Mouse (Mus musculus) CH12.LX (cell line): Measurements from ENCODE around the gene Prps1l3. TPM values are rescaled to one million over a fixed set of nuclear protein-coding genes. Genes with fewer than 3 reads are reported as not detected.

Source experiments
- DNase-seq: peaks from one replicate; pipeline ENCODE4 v3.0.0-alpha.2; 2013; ENCODE audit errors: extremely low read depth
- H3K27ac ChIP-seq: 2 replicates; pipeline ENCODE4 v1.5.1; 2012; ENCODE audit warnings: low read depth, mild to moderate bottlenecking, control low read depth, moderate library complexity; ENCODE audit not compliant: insufficient read depth
- H3K27me3 ChIP-seq: replicated peaks from 2 replicates; pipeline ENCODE3; 2012; ENCODE audit warnings: inconsistent platforms
- H3K36me3 ChIP-seq, 2 experiments: replicated peaks in 1 of 2; 2 replicates each; pipeline versions ENCODE3 to v1.6.1; 2012; ENCODE audit warnings: inconsistent platforms in 1 of 2, low read length in 1 of 2, mild to moderate bottlenecking in 1 of 2, mixed read lengths in 1 of 2, moderate library complexity in 1 of 2; ENCODE audit not compliant: control insufficient read depth in 1 of 2, insufficient read depth in 1 of 2
- H3K4me1 ChIP-seq, 2 experiments: 2 replicates each; pipeline ENCODE4 v1.6.1; 2012; ENCODE audit warnings: inconsistent platforms in 1 of 2, moderate library complexity in 1 of 2; ENCODE audit not compliant: insufficient read depth in 2 of 2, control insufficient read depth in 1 of 2
- H3K4me2 ChIP-seq: 2 replicates; pipeline ENCODE4 v1.6.1; 2012; ENCODE audit warnings: low read depth, mild to moderate bottlenecking, control low read depth; ENCODE audit not compliant: poor library complexity, insufficient read depth, severe bottlenecking
- H3K4me3 ChIP-seq, 3 experiments: fragments of 150-350 bp in 1 of 3; sonication (generic) in 1 of 3; replicated peaks in 1 of 3; 2 replicates each; pipeline versions ENCODE3 to v1.5.1; 2011 to 2012; ENCODE audit warnings: low read depth in 2 of 3, low read length in 2 of 3, mild to moderate bottlenecking in 2 of 3, moderate library complexity in 2 of 3, control low read depth in 1 of 3, improper control_type of control experiment in 1 of 3, inconsistent platforms in 1 of 3, mixed read lengths in 1 of 3; ENCODE audit not compliant: poor library complexity in 1 of 3
- H3K79me2 ChIP-seq: replicated peaks from 2 replicates; pipeline ENCODE4 v1.6.1; 2012; ENCODE audit warnings: mild to moderate bottlenecking, moderate library complexity; ENCODE audit not compliant: control insufficient read depth, poor library complexity, insufficient read depth, severe bottlenecking; ENCODE audit errors: extremely low read depth
- H3K9ac ChIP-seq: 2 replicates; pipeline ENCODE4 v1.6.1; 2012; ENCODE audit warnings: low read depth, mild to moderate bottlenecking, control low read depth, moderate library complexity; ENCODE audit not compliant: insufficient read depth
- H3K9me3 ChIP-seq: replicated peaks from 2 replicates; pipeline ENCODE3; 2012; ENCODE audit warnings: low read length, inconsistent platforms, mixed read lengths
- CHD1 ChIP-seq: IDR thresholded peaks from 2 replicates; pipeline ENCODE4 v1.6.1; 2012; ENCODE audit warnings: low read depth, low read length, improper control_type of control experiment, inconsistent platforms
- CTCF ChIP-seq, 2 experiments: IDR thresholded peaks in 1 of 2; conservative IDR thresholded peaks in 1 of 2; 2 replicates each; pipeline ENCODE4 v1.5.1; 2011 to 2012; ENCODE audit warnings: low read depth in 2 of 2, low read length in 2 of 2, improper control_type of control experiment in 1 of 2, inconsistent platforms in 1 of 2, mild to moderate bottlenecking in 1 of 2, moderate library complexity in 1 of 2
- E2F4 ChIP-seq: IDR thresholded peaks from 2 replicates; pipeline ENCODE4 v1.6.1; 2011; ENCODE audit warnings: low read depth, low read length, improper control_type of control experiment; ENCODE audit not compliant: insufficient replicate concordance
- ELF1 ChIP-seq: IDR thresholded peaks from 2 replicates; pipeline ENCODE4 v1.6.1; 2014; ENCODE audit warnings: low read depth, mild to moderate bottlenecking, inconsistent platforms, low read length, improper control_type of control experiment
- EP300 ChIP-seq: IDR thresholded peaks from 2 replicates; pipeline ENCODE4 v1.6.1; 2011; ENCODE audit warnings: low read length, improper control_type of control experiment
- HCFC1 ChIP-seq: IDR thresholded peaks from 2 replicates; pipeline ENCODE4 v1.6.1; 2012; ENCODE audit warnings: low read depth, mild to moderate bottlenecking, inconsistent platforms, low read length, improper control_type of control experiment
- IRF4 ChIP-seq: IDR thresholded peaks from 2 replicates; pipeline ENCODE4 v1.6.1; 2014; ENCODE audit warnings: low read depth, mild to moderate bottlenecking, inconsistent platforms, low read length, improper control_type of control experiment
- JUN ChIP-seq: IDR thresholded peaks from 2 replicates; pipeline ENCODE4 v1.6.1; 2011; ENCODE audit warnings: low read depth, mild to moderate bottlenecking, low read length, improper control_type of control experiment, moderate library complexity; ENCODE audit not compliant: insufficient read depth
- KAT2A ChIP-seq: IDR thresholded peaks from 2 replicates; pipeline ENCODE4 v1.6.1; 2012; ENCODE audit warnings: low read length, improper control_type of control experiment, inconsistent platforms; ENCODE audit not compliant: insufficient replicate concordance
- MAFK ChIP-seq: IDR thresholded peaks from 2 replicates; pipeline ENCODE4 v1.6.1; 2011; ENCODE audit warnings: low read length, improper control_type of control experiment; ENCODE audit not compliant: insufficient replicate concordance
- MAX ChIP-seq: IDR thresholded peaks from 2 replicates; pipeline ENCODE4 v1.6.1; 2011; ENCODE audit warnings: low read length, improper control_type of control experiment
- MEF2A ChIP-seq: IDR thresholded peaks from 2 replicates; pipeline ENCODE4 v1.6.1; 2014; ENCODE audit warnings: low read depth, mild to moderate bottlenecking, inconsistent platforms, low read length, improper control_type of control experiment, borderline replicate concordance
- MYC ChIP-seq: IDR thresholded peaks from 2 replicates; pipeline ENCODE4 v1.6.1; 2011; ENCODE audit warnings: low read depth, mild to moderate bottlenecking, improper control_type of control experiment, low read length
- NRF1 ChIP-seq: IDR thresholded peaks from 2 replicates; pipeline ENCODE4 v1.6.1; 2014; ENCODE audit warnings: low read depth, mild to moderate bottlenecking, inconsistent platforms, low read length, improper control_type of control experiment, moderate library complexity
- POLR2A ChIP-seq: IDR thresholded peaks from 2 replicates; pipeline ENCODE4 v1.6.1; 2011; ENCODE audit warnings: low read depth, mild to moderate bottlenecking, improper control_type of control experiment, low read length
- RCOR1 ChIP-seq: conservative IDR thresholded peaks from 2 replicates; pipeline ENCODE4 v1.6.1; 2012; ENCODE audit warnings: low read depth, mild to moderate bottlenecking, inconsistent platforms, low read length, improper control_type of control experiment
- SIN3A ChIP-seq: IDR thresholded peaks from 2 replicates; pipeline ENCODE4 v1.6.1; 2012; ENCODE audit warnings: low read length, improper control_type of control experiment, inconsistent platforms
- TBP ChIP-seq: conservative IDR thresholded peaks from 2 replicates; pipeline ENCODE4 v1.6.1; 2011; ENCODE audit warnings: low read depth, low read length, improper control_type of control experiment
- TCF12 ChIP-seq: IDR thresholded peaks from 2 replicates; pipeline ENCODE4 v1.6.1; 2014; ENCODE audit warnings: low read depth, mild to moderate bottlenecking, inconsistent platforms, low read length, improper control_type of control experiment
- UBTF ChIP-seq: IDR thresholded peaks from 2 replicates; pipeline ENCODE4 v1.6.1; 2012; ENCODE audit warnings: low read depth, mild to moderate bottlenecking, inconsistent platforms, low read length, improper control_type of control experiment, moderate library complexity
- ZC3H11A ChIP-seq: IDR thresholded peaks from 2 replicates; pipeline ENCODE4 v1.6.1; 2012; ENCODE audit warnings: low read depth, mild to moderate bottlenecking, inconsistent platforms, low read length, improper control_type of control experiment
- ZNF384 ChIP-seq: IDR thresholded peaks from 2 replicates; pipeline ENCODE4 v1.6.1; 2012; ENCODE audit warnings: low read depth, low read length, improper control_type of control experiment, inconsistent platforms
- dilution Hi-C: fragments of 300-500 bp; cut with MboI; formaldehyde crosslinking; loops from 2 replicates; pipeline ENCODE4 v1.14.3; 2020; ENCODE audit warnings: low sequenced_read_pairs; ENCODE audit not compliant: extremely low pct_unique_long_range_greater_than_20kb, extremely low pct_ligation_motif_present
- in situ Hi-C: fragments of 300-500 bp; cut with MboI; formaldehyde crosslinking; loops from 3 replicates; pipeline ENCODE4 v1.14.3; 2019; ENCODE audit warnings: low sequenced_read_pairs, low pct_ligation_motif_present, low pct_unique_long_range_greater_than_20kb, mixed read lengths
- polyA plus RNA-seq: library from polyadenylated mRNA; unstranded; fragments of >175 nt; gene quantifications from 2 replicates; pipeline ENCODE4 v1.2.1, GENCODE M21; 2012; ENCODE audit warnings: low read depth; ENCODE audit not compliant: insufficient read length
- total RNA-seq, 2 experiments: library from RNA; depleted of rRNA; stranded (reverse); fragments of 300-350 nt in 1 of 2; fragments of >200 nt in 1 of 2; gene quantifications; 2 replicates each; pipeline ENCODE4 v1.2.3; 2012 to 2014

The Prps1l3 gene
- total and polyA plus RNA-seq, 3 experiments, result 91.2 to 163 (median 92.3) TPM

DNA sequence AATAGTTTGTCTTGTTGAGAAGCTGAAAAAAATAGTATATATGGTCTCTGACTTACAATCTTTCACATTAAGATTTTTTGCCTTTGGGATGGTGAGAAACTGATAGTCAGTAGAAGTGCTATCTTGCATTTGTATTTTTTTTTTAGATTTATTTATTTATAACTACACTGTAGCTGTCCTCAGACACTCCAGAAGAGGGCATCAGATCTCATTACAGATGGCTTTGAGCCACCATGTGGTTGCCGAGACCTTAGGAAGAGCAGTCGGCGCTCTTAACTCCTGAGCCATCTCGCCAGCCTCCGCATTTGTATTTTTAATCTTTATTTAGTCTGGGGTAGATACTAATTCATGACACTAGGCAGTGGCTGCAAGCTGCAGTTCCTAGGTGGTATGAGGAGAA is 3.2 kb downstream of the Prps1l3 start:
- in situ Hi-C loops (no loop called here), dilution Hi-C loops (no loop called here)
- Histone ChIP-seq H3K27ac (no peak overlapping the region), H3K79me2 (peaks cover 54% of the 10 kb centered on the region), H3K27me3 (no peaks in the 10 kb centered on the region), H3K4me3 (peak overlapping the region; percentile 36 to 50 (median 47)), H3K36me3 (peaks cover 5 to 22% of the 10 kb centered on the region in 2 experiments), H3K9me3 (no peaks in the 10 kb centered on the region), H3K4me2 (peak overlapping the region; percentile 68; the same call in 1 of the 2 replicates), H3K9ac (peak overlapping the region; percentile 71), H3K4me1 (peaks cover 3 to 22% of the 10 kb centered on the region in 2 experiments; a peak in 3 of 4 replicates)
- DNase-seq, result peak; percentile 46
- TF ChIP-seq ZNF384 (peak; percentile 76), CTCF (conservative IDR thresholded peaks at IDR 0.05 in 1 of 2, IDR thresholded peaks at IDR 0.05 in 1 of 2; ENCODE audit: low read depth in 2 of 2, low read length in 2 of 2) (peak in 1 of 2 experiments; percentile 57; a peak in 2 of 4 replicates), KAT2A (no peak), ELF1 (no peak), MAX (no peak), MYC (peak; percentile 90)

DNA sequence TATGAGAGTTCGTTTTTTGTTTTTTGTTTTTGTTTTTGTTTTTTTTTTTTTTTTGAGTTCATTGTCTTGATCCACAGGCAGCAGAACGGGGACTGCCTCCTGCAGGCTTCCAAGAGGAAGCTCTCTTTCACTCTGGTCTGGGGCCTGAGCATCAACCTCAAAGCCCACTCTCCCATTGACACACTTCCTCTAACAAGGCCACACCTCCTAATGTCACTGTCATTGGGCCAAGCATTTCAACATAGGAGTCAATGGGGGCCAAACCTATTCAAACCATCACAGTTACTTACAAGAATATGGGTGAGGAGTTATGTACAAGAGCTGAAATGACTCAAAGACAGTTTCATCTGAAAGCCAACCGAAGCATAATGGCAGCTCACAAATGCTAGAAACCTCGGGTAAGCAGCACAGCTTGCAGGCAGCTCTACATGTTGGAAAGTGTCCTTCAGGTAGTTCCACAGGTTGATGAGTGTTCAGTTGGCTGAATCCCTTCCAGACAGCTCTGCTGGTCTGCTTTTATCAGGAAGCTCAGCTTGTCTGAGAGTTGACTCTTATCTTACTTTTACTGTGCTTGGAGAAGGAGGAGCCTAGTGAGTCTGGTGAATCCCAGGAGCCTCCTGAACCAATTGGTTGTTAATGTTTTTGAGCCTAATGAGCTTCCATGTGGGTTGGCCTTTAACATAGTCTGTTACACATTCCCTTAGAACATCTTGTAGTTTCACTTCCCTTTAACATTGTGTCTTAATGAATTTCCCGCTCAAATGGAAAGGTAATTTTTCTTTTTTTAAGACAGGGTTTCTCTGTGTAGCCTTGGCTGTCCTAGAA is 13.7 kb downstream of the Prps1l3 start:
- peaks cover 24% of the 10 kb centered on the region for H3K79me2 ChIP-seq
- H3K4me2 ChIP-seq, result peak overlapping the region; percentile 42; the same call in 1 of the 2 replicates
- H3K27ac ChIP-seq, result peak overlapping the region; percentile 69
- H3K36me3 ChIP-seq, result peaks cover 17 to 34% of the 10 kb centered on the region in 2 experiments
- DNase-seq, result peak; percentile 80
- H3K9me3 ChIP-seq, result no peaks in the 10 kb centered on the region
- dilution Hi-C loops (no loop called here), in situ Hi-C loops (no loop called here)
- no peaks in the 10 kb centered on the region for H3K27me3 ChIP-seq
- peak overlapping the region; percentile 26; the same call in 1 of the 2 replicates for H3K9ac ChIP-seq
- no peak overlapping the region for H3K4me3 ChIP-seq
- no peak for TF ChIP-seq RCOR1
- TF ChIP-seq UBTF, result no peak
- 0 out of 2 replicates have a peak, but pooled peaks have one; percentile 24 for TF ChIP-seq ELF1
- TF ChIP-seq ZC3H11A, result no peak
- no peak for TF ChIP-seq MAFK
- no peak for TF ChIP-seq CHD1
- no peak for TF ChIP-seq KAT2A
- peak; percentile 85 for TF ChIP-seq EP300
- TF ChIP-seq E2F4, result peak; percentile 82; the same call in 1 of the 2 replicates
- TF ChIP-seq ZNF384, result peak; percentile 54; the same call in 1 of the 2 replicates
- TF ChIP-seq JUN, result no peak
- TF ChIP-seq HCFC1, result no peak
- no peak for TF ChIP-seq NRF1
- no peak for TF ChIP-seq POLR2A
- TF ChIP-seq SIN3A, result no peak
- TF ChIP-seq TBP, result 0 out of 2 replicates have a peak, but pooled peaks have one; percentile 38
- TF ChIP-seq MYC, result 0 out of 2 replicates have a peak, but pooled peaks have one; percentile 27
- peak; percentile 81 for TF ChIP-seq IRF4
- TF ChIP-seq MAX, result no peak
- TF ChIP-seq MEF2A, result no peak
- TF ChIP-seq TCF12, result no peak
- H3K4me1 ChIP-seq, result peaks cover 5 to 31% of the 10 kb centered on the region in 2 experiments; a peak in 2 of 4 replicates
